Mouse (Mus musculus): Measurements from ENCODE around the gene Tbx4.
A peak's percentile ranks its signal among the peaks of the same experiment; 100 is the strongest.

The Tbx4 gene

GRCm38 (mm10) chr11:85910133-85910532 lies 23.9 kb downstream of the Tbx4 start:
- DNase-seq = no peak

- DNase-seq = no peak
Measured at GRCm38 (mm10) chr11:85913506-85913905, 27.3 kb downstream of the Tbx4 start.

GRCm38 (mm10) chr11:85917091-85917992 lies 31.1 kb downstream of the Tbx4 start:
- DNase-seq = no peak

- DNase-seq = no peak
Measured at GRCm38 (mm10) chr11:85917993-85918325, 31.7 kb downstream of the Tbx4 start.

- DNase-seq = no peak
Measured at GRCm38 (mm10) chr11:85918388-85918940, 32.2 kb downstream of the Tbx4 start.

- DNase-seq = peak; percentile 94
Measured at GRCm38 (mm10) chr11:85925294-85925743, 39.1 kb downstream of the Tbx4 start.

- no peak for DNase-seq
Measured at GRCm38 (mm10) chr11:85926287-85926764, 40.1 kb downstream of the Tbx4 start.

- DNase-seq = no peak
Measured at GRCm38 (mm10) chr11:85928106-85928505, 41.9 kb downstream of the Tbx4 start.

GRCm38 (mm10) chr11:85929651-85930050 lies 43.4 kb downstream of the Tbx4 start:
- no peak for DNase-seq

- DNase-seq = peak; percentile 90
Measured at GRCm38 (mm10) chr11:85941785-85942570, 55.8 kb downstream of the Tbx4 start.

- DNase-seq = no peak
Measured at GRCm38 (mm10) chr11:85948765-85949164, 62.5 kb downstream of the Tbx4 start.

- DNase-seq = no peak
Measured at GRCm38 (mm10) chr11:85949749-85950148, 63.5 kb downstream of the Tbx4 start.

- no peak for DNase-seq
Measured at GRCm38 (mm10) chr11:85952538-85952937, 66.3 kb downstream of the Tbx4 start.

- DNase-seq = no peak
Measured at GRCm38 (mm10) chr11:85955611-85956010, 69.4 kb downstream of the Tbx4 start.

GRCm38 (mm10) chr11:85956422-85956821 lies 70.2 kb downstream of the Tbx4 start:
- no peak for DNase-seq

- no peak for DNase-seq
Measured at GRCm38 (mm10) chr11:85956950-85957778, 70.9 kb downstream of the Tbx4 start.

- no peak for DNase-seq
Measured at GRCm38 (mm10) chr11:85959837-85960236, 73.6 kb downstream of the Tbx4 start.

GRCm38 (mm10) chr11:85960273-85960672 lies 74.1 kb downstream of the Tbx4 start:
- DNase-seq = no peak

- no peak for DNase-seq
Measured at GRCm38 (mm10) chr11:85961498-85961897, 75.3 kb downstream of the Tbx4 start.

All from heart, adult 11 months (tissue).